Mouse (Mus musculus) liver, adult 2 months (tissue): ENCODE results near the gene Bmp2k.

Experiments
- CTCF ChIP-seq: fragments of 200-500 bp; IDR thresholded peaks from 2 replicates; pipeline ENCODE4 v1.5.1; 2011; ENCODE audit warnings: low read depth, low read length, control low read depth
- POLR2A ChIP-seq: fragments of 200-500 bp; IDR thresholded peaks from 2 replicates; pipeline ENCODE4 v1.6.1; 2011; ENCODE audit warnings: low read length, control low read depth; ENCODE audit not compliant: insufficient read depth; ENCODE audit errors: extremely low read depth

DNA sequence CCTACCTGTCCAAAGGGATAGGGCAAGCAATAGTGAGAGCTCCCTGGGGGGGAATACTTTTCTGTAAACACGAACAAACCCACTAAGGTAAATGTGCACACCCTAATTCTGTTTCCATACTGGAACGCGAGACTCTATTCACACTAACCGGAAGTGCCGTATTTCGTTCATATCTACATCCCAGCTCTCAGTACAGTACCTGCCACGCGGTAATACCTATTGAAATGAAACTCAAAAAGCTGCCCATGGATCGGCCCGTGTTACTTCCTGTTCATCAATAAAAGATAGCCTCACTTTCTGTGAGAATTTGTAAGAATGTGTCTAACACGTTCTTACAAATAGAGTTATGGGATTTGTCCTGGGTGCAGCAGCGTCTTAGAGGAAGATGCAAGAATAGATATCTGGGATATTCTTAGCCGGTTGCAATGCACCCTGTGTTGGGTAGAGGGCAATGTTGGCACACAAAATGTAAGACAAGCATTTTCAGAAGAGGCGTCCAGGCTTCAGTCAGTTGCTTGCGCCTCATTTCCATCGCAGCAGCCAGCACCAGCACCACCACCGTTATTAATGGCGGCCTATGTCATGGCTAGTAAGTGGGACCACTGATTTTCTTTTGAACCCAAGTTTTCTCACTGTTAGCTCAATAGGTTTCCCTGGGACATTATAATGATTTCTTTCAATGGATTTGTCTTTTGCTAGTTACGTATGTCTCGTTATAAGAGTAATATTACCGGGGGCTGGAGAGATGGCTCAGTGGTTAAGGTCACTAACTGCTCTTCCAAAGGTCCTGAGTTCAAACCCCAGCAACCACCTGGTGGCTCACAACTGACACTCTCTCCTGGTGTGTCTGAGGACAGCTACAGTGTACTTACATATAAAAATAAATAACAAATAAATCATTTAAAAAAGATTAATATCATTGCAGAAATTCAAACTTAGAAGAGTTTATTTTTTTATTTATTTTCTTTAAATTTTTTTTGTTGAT is 131.0 kb downstream of the Bmp2k start:
- TF ChIP-seq POLR2A: no peak
- peak; percentile 51 for TF ChIP-seq CTCF
